Mouse (Mus musculus) neural tube, embryonic 14.5 days (tissue): Measurements from ENCODE around the gene Gm13283. TPM values are rescaled to one million over a fixed set of nuclear protein-coding genes. Genes with fewer than 3 reads are reported as not detected.
"Not testable (repeated sequence)": the region's sequence is repeated elsewhere in the genome, so short reads cannot be mapped to it uniquely, and the experiment has no call there.

Experiments
- ATAC-seq: fragments of 200-750 bp; cut with Nextera tagmentation; 2 replicates; pipeline ENCODE4 v1.8.0; 2017; ENCODE audit warnings: low read depth, mild to moderate bottlenecking, moderate TSS enrichment, moderate library complexity
- H3K27ac ChIP-seq: fragments of 300-500 bp; sonication (generic); 2 replicates; pipeline ENCODE4 v1.5.1; 2014; ENCODE audit warnings: low read depth, mild to moderate bottlenecking, control low read depth, low read length, moderate library complexity, mixed read lengths
- H3K27me3 ChIP-seq: fragments of 300-500 bp; sonication (generic); 2 replicates; pipeline ENCODE4 v1.6.1; 2014; ENCODE audit warnings: low read length; ENCODE audit not compliant: control insufficient read depth, insufficient read depth
- H3K36me3 ChIP-seq: fragments of 300-500 bp; sonication (generic); 2 replicates; pipeline ENCODE4 v1.6.1; 2014; ENCODE audit warnings: low read length, mixed read lengths; ENCODE audit not compliant: control insufficient read depth, insufficient read depth
- H3K4me1 ChIP-seq: fragments of 300-500 bp; sonication (generic); 2 replicates; pipeline ENCODE4 v1.6.1; 2014; ENCODE audit warnings: low read length; ENCODE audit not compliant: control insufficient read depth, insufficient read depth
- H3K4me2 ChIP-seq: fragments of 300-500 bp; sonication (generic); 2 replicates; pipeline ENCODE4 v1.6.1; 2014; ENCODE audit warnings: mild to moderate bottlenecking, low read depth, low read length, control low read depth
- H3K4me3 ChIP-seq: fragments of 300-500 bp; sonication (generic); 2 replicates; pipeline ENCODE4 v1.5.1; 2014; ENCODE audit warnings: low read depth, low read length, control low read depth, mixed read lengths
- H3K9ac ChIP-seq: fragments of 300-500 bp; sonication (generic); replicated peaks from 2 replicates; pipeline ENCODE4 v1.6.1; 2014; ENCODE audit warnings: low read depth, mild to moderate bottlenecking, control low read depth, low read length, mixed read lengths
- H3K9me3 ChIP-seq: fragments of 300-500 bp; sonication (generic); 2 replicates; pipeline ENCODE4 v1.6.1; 2016; ENCODE audit warnings: low read length; ENCODE audit not compliant: control insufficient read depth
- WGBS: fragments of 180-500 bp; shearing (Covaris S2); extraction: QIAGEN DNeasy Blood & Tissue Kit; methylation state at CpG from one replicate; pipeline ENCODE4 v1.1.7; 2014; 5-methylcytosine and 5-hydroxymethylcytosine counted together
- polyA plus RNA-seq: library from polyadenylated mRNA; unstranded; fragments of >200 nt; fragmentation: Nextera tagmentation; extraction: Ambion mirVana; gene quantifications from 2 replicates; pipeline ENCODE4 v1.2.1, GENCODE M21; 2014

The Gm13283 gene
- polyA plus RNA-seq, 1 experiment from 2014 or later = not detected

- WGBS = no CpG with 5 or more reads among the region's 8 CpGs
- H3K9ac ChIP-seq, H3K4me1 ChIP-seq, H3K9me3 ChIP-seq, H3K4me2 ChIP-seq, H3K27ac ChIP-seq, ATAC-seq, H3K27me3 ChIP-seq, H3K36me3 ChIP-seq, H3K4me3 ChIP-seq: not testable (repeated sequence)
Measured at GRCm38 (mm10) chr4:88805231-88805630, 45.3 kb downstream of the Gm13283 start, which contains the start of gene Gm13288. Gm13288 (plus strand) TSS chr4:88805531.

- ATAC-seq, H3K27me3 ChIP-seq, H3K36me3 ChIP-seq, H3K4me3 ChIP-seq, H3K27ac ChIP-seq, H3K9me3 ChIP-seq, H3K4me1 ChIP-seq, H3K4me2 ChIP-seq, H3K9ac ChIP-seq: not testable (repeated sequence)
- 0% methylated on average over 7 of the region's 34 CpGs for WGBS
Measured at GRCm38 (mm10) chr4:88805761-88806160, 45.8 kb downstream of the Gm13283 start.

Other genes starting within 250 kb of the Gm13283 start
- not detected in 2 replicates for gene Ifnb1, start 237.3 kb upstream of the Gm13283 start, polyA plus RNA-seq
- gene Ifna15, start 201.9 kb upstream of the Gm13283 start, polyA plus RNA-seq = not detected in 2 replicates
- not detected in 2 replicates for gene Ifna14, start 188.3 kb upstream of the Gm13283 start, polyA plus RNA-seq
- not detected in 2 replicates for gene Ifna9, start 167.7 kb upstream of the Gm13283 start, polyA plus RNA-seq
- gene Ifna12, start 156.7 kb upstream of the Gm13283 start, polyA plus RNA-seq = not detected in 2 replicates
- gene C87499, start 125.7 kb upstream of the Gm13283 start, polyA plus RNA-seq = not detected in 2 replicates
- not detected in 2 replicates for gene Ifna13, start 115.7 kb upstream of the Gm13283 start, polyA plus RNA-seq
- gene Ifna16, start 83.2 kb upstream of the Gm13283 start, polyA plus RNA-seq = not detected in 2 replicates
- not detected in 2 replicates for gene Ifna2, start 76.2 kb upstream of the Gm13283 start, polyA plus RNA-seq
- not detected in 2 replicates for gene Ifnab, start 68.8 kb upstream of the Gm13283 start, polyA plus RNA-seq
- gene Gm26566, start 38.3 kb upstream of the Gm13283 start, polyA plus RNA-seq = 1.6 and 2.6 TPM in 2 replicates
- gene Klhl9, start 37.7 kb upstream of the Gm13283 start, polyA plus RNA-seq = 129 and 164 TPM in 2 replicates
- not detected in 2 replicates for gene Gm13271, start 5.3 kb upstream of the Gm13283 start, polyA plus RNA-seq
- not detected in 2 replicates for gene Gm13290, start 13.7 kb downstream of the Gm13283 start, polyA plus RNA-seq
- gene Gm13289, start 16.8 kb downstream of the Gm13283 start, polyA plus RNA-seq = not detected in 2 replicates
- gene Gm13272, start 19.7 kb downstream of the Gm13283 start, polyA plus RNA-seq = not detected in 2 replicates
- not detected in 2 replicates for gene Ifnz, start 22.0 kb downstream of the Gm13283 start, polyA plus RNA-seq
- gene Gm13276, start 25.6 kb downstream of the Gm13283 start, polyA plus RNA-seq = not detected in 2 replicates
- gene Gm13277, start 28.5 kb downstream of the Gm13283 start, polyA plus RNA-seq = not detected in 2 replicates
- gene Gm13278, start 31.4 kb downstream of the Gm13283 start, polyA plus RNA-seq = not detected in 2 replicates
- gene Gm13275, start 34.4 kb downstream of the Gm13283 start, polyA plus RNA-seq = not detected in 2 replicates
- gene Gm13279, start 37.3 kb downstream of the Gm13283 start, polyA plus RNA-seq = not detected in 2 replicates
- gene Gm13285, start 39.5 kb downstream of the Gm13283 start, polyA plus RNA-seq = not detected in 2 replicates
- not detected in 2 replicates for gene Gm13287, start 43.1 kb downstream of the Gm13283 start, polyA plus RNA-seq
- gene Gm13288, start 45.4 kb downstream of the Gm13283 start, polyA plus RNA-seq = not detected in 2 replicates
- gene Ifna7, start 56.1 kb downstream of the Gm13283 start, polyA plus RNA-seq = not detected in 2 replicates
- not detected in 2 replicates for gene Ifna11, start 59.8 kb downstream of the Gm13283 start, polyA plus RNA-seq
- gene Ifna6, start 67.3 kb downstream of the Gm13283 start, polyA plus RNA-seq = not detected in 2 replicates
- not detected in 2 replicates for gene Ifna5, start 75.4 kb downstream of the Gm13283 start, polyA plus RNA-seq
- not detected in 2 replicates for gene Ifna4, start 81.7 kb downstream of the Gm13283 start, polyA plus RNA-seq
- gene Ifna1, start 90.0 kb downstream of the Gm13283 start, polyA plus RNA-seq = not detected in 2 replicates
- not detected in 2 replicates for gene Ifne, start 120.1 kb downstream of the Gm13283 start, polyA plus RNA-seq